Mouse (Mus musculus) midbrain, embryonic 11.5 days (tissue): ENCODE data around the gene Nfasc. TPM values are rescaled to one million over a fixed set of nuclear protein-coding genes. Genes with fewer than 3 reads are reported as not detected.

Source experiments
- ATAC-seq: fragments of 200-750 bp; cut with Nextera tagmentation; 2 replicates; pipeline ENCODE4 v1.8.0; 2017; ENCODE audit warnings: moderate TSS enrichment, moderate library complexity; ENCODE audit not compliant: low FRiP score
- DNase-seq: peaks from one replicate; pipeline ENCODE4 v3.0.0; 2015; ENCODE audit warnings: low spot score; ENCODE audit errors: missing footprints
- H3K27ac ChIP-seq: fragments of 300-500 bp; sonication (generic); 2 replicates; pipeline ENCODE4 v1.5.1; 2014; ENCODE audit warnings: low read depth, low read length
- H3K27me3 ChIP-seq: fragments of 300-500 bp; sonication (generic); 2 replicates; pipeline ENCODE4 v1.6.1; 2014; ENCODE audit warnings: mild to moderate bottlenecking, low read length, moderate library complexity, mixed read lengths; ENCODE audit not compliant: control insufficient read depth, insufficient read depth
- H3K36me3 ChIP-seq: fragments of 300-500 bp; sonication (generic); 2 replicates; pipeline ENCODE4 v1.6.1; 2014; ENCODE audit warnings: mild to moderate bottlenecking, low read length, moderate library complexity, mixed read lengths; ENCODE audit not compliant: control insufficient read depth, insufficient read depth
- H3K4me1 ChIP-seq: fragments of 300-500 bp; sonication (generic); 2 replicates; pipeline ENCODE4 v1.6.1; 2014; ENCODE audit warnings: low read length; ENCODE audit not compliant: control insufficient read depth, insufficient read depth
- H3K4me2 ChIP-seq: fragments of 300-500 bp; sonication (generic); 2 replicates; pipeline ENCODE4 v1.6.1; 2014; ENCODE audit warnings: mild to moderate bottlenecking, moderate library complexity
- H3K4me3 ChIP-seq: fragments of 300-500 bp; sonication (generic); 2 replicates; pipeline ENCODE4 v1.5.1; 2014; ENCODE audit warnings: low read depth, low read length
- H3K9ac ChIP-seq: fragments of 300-500 bp; sonication (generic); 2 replicates; pipeline ENCODE4 v1.6.1; 2014; ENCODE audit warnings: low read length
- H3K9me3 ChIP-seq: fragments of 300-500 bp; sonication (generic); 2 replicates; pipeline ENCODE4 v1.6.1; 2016; ENCODE audit warnings: low read length; ENCODE audit not compliant: control insufficient read depth
- WGBS: fragments of 180-500 bp; shearing (Covaris S2); extraction: QIAGEN DNeasy Blood & Tissue Kit; methylation state at CpG from one replicate; pipeline ENCODE4 v1.1.7; 2014; 5-methylcytosine and 5-hydroxymethylcytosine counted together
- polyA plus RNA-seq: library from polyadenylated mRNA; unstranded; fragments of >200 nt; fragmentation: Nextera tagmentation; extraction: Ambion mirVana; gene quantifications from 2 replicates; pipeline ENCODE4 v1.2.1, GENCODE M21; 2014

Gene Nfasc
- polyA plus RNA-seq, 1 experiment from 2014 or later: 16.4 TPM

- Histone ChIP-seq H3K9ac (no peak overlapping the region), H3K9me3 (no peaks in the 10 kb centered on the region), H3K27me3 (no peaks in the 10 kb centered on the region), H3K4me3 (no peak overlapping the region), H3K36me3 (no peaks in the 10 kb centered on the region), H3K4me1 (peaks cover 5% of the 10 kb centered on the region), H3K4me2 (no peak overlapping the region), H3K27ac (no peak overlapping the region)
- 31% methylated on average over 4 of the region's 4 CpGs for WGBS
- ATAC-seq (no peak), DNase-seq (peak; percentile 45)
These were observed 217.7 kb downstream of the Nfasc start for GRCm38 (mm10) chr1:132523920-132524319.

GRCm38 (mm10) chr1:132523048-132523447 lies 218.5 kb downstream of the Nfasc start:
- no peak overlapping the region for H3K9ac ChIP-seq
- no peaks in the 10 kb centered on the region for H3K36me3 ChIP-seq
- ATAC-seq (no peak), DNase-seq (no peak)
- H3K4me1 ChIP-seq: peaks cover 5% of the 10 kb centered on the region
- H3K4me3 ChIP-seq: no peak overlapping the region
- H3K4me2 ChIP-seq: no peak overlapping the region
- H3K27me3 ChIP-seq: no peaks in the 10 kb centered on the region
- H3K9me3 ChIP-seq: no peaks in the 10 kb centered on the region
- 87% methylated on average over 8 of the region's 8 CpGs for WGBS
- no peak overlapping the region for H3K27ac ChIP-seq

GRCm38 (mm10) chr1:132520764-132521163 lies 220.8 kb downstream of the Nfasc start:
- Histone ChIP-seq H3K4me1 (no peaks in the 10 kb centered on the region), H3K27me3 (no peaks in the 10 kb centered on the region), H3K4me3 (no peak overlapping the region), H3K36me3 (no peaks in the 10 kb centered on the region; the same call in 1 of the 2 replicates), H3K4me2 (no peak overlapping the region), H3K9ac (no peak overlapping the region), H3K9me3 (no peaks in the 10 kb centered on the region), H3K27ac (no peak overlapping the region)
- 20% methylated on average over 3 of the region's 6 CpGs for WGBS
- no peak for DNase-seq
- ATAC-seq: peak; percentile 45

GRCm38 (mm10) chr1:132519734-132520133 lies 221.9 kb downstream of the Nfasc start:
- no peak overlapping the region for H3K9ac ChIP-seq
- H3K4me1 ChIP-seq: no peaks in the 10 kb centered on the region
- no peaks in the 10 kb centered on the region for H3K27me3 ChIP-seq
- no peaks in the 10 kb centered on the region; the same call in 1 of the 2 replicates for H3K36me3 ChIP-seq
- ATAC-seq (no peak), DNase-seq (no peak)
- no peaks in the 10 kb centered on the region for H3K9me3 ChIP-seq
- no peak overlapping the region for H3K4me2 ChIP-seq
- no peak overlapping the region for H3K4me3 ChIP-seq
- no peak overlapping the region for H3K27ac ChIP-seq
- WGBS: 91% methylated on average over 11 of the region's 11 CpGs

- H3K4me1 ChIP-seq: no peaks in the 10 kb centered on the region
- no peak for ATAC-seq
- no peaks in the 10 kb centered on the region for H3K9me3 ChIP-seq
- H3K27me3 ChIP-seq: no peaks in the 10 kb centered on the region
- no peak for DNase-seq
- WGBS: 89% methylated on average over 18 of the region's 18 CpGs
- H3K4me3 ChIP-seq: no peak overlapping the region
- no peak overlapping the region for H3K4me2 ChIP-seq
- no peaks in the 10 kb centered on the region; the same call in 1 of the 2 replicates for H3K36me3 ChIP-seq
- H3K9ac ChIP-seq: no peak overlapping the region
- H3K27ac ChIP-seq: no peak overlapping the region
These were observed 223.0 kb downstream of the Nfasc start for GRCm38 (mm10) chr1:132518621-132519020.

GRCm38 (mm10) chr1:132516776-132517175 lies 224.8 kb downstream of the Nfasc start:
- Histone ChIP-seq H3K9ac (no peak overlapping the region), H3K36me3 (no peaks in the 10 kb centered on the region; the same call in 1 of the 2 replicates), H3K4me3 (no peak overlapping the region), H3K4me1 (no peaks in the 10 kb centered on the region), H3K4me2 (no peak overlapping the region), H3K9me3 (no peaks in the 10 kb centered on the region), H3K27ac (no peak overlapping the region), H3K27me3 (no peaks in the 10 kb centered on the region)
- 94% methylated on average over 11 of the region's 11 CpGs for WGBS
- ATAC-seq (no peak), DNase-seq (no peak)

- Histone ChIP-seq H3K36me3 (no peaks in the 10 kb centered on the region; the same call in 1 of the 2 replicates), H3K4me2 (no peak overlapping the region), H3K9me3 (no peaks in the 10 kb centered on the region), H3K9ac (no peak overlapping the region), H3K4me1 (no peaks in the 10 kb centered on the region), H3K27me3 (no peaks in the 10 kb centered on the region), H3K27ac (no peak overlapping the region), H3K4me3 (no peak overlapping the region)
- DNase-seq (no peak), ATAC-seq (no peak)
- 90% methylated on average over 12 of the region's 12 CpGs for WGBS
These were observed 226.3 kb downstream of the Nfasc start for GRCm38 (mm10) chr1:132515339-132515738.

Other genes starting within 250 kb of the Nfasc start
- gene Tmem81, start 235.6 kb downstream of the Nfasc start, polyA plus RNA-seq: 0.86 and 1.5 TPM in 2 replicates
- 30.9 and 31.4 TPM in 2 replicates for gene Cntn2, start 198.5 kb downstream of the Nfasc start, polyA plus RNA-seq
- gene Lrrn2, start 138.5 kb upstream of the Nfasc start, polyA plus RNA-seq: 8.0 and 9.4 TPM in 2 replicates